Mouse (Mus musculus) erythroblast, embryonic 14.5 days (primary cell): ENCODE results near the gene Slc38a10. TPM values are rescaled to one million over a fixed set of nuclear protein-coding genes. Genes with fewer than 3 reads are reported as not detected.

ENCODE experiments used
- H3K27me3 ChIP-seq: 2 replicates; pipeline ENCODE4 v1.6.1; 2012; ENCODE audit warnings: inconsistent platforms; ENCODE audit not compliant: control insufficient read depth
- H3K36me3 ChIP-seq: 2 replicates; pipeline ENCODE4 v1.6.1; 2012; ENCODE audit warnings: mild to moderate bottlenecking, inconsistent platforms; ENCODE audit not compliant: control insufficient read depth
- H3K4me1 ChIP-seq: 2 replicates; pipeline ENCODE4 v1.6.1; 2012; ENCODE audit warnings: inconsistent platforms; ENCODE audit not compliant: control insufficient read depth
- H3K4me3 ChIP-seq: replicated peaks from 2 replicates; pipeline ENCODE3; 2012; ENCODE audit warnings: moderate library complexity, mild to moderate bottlenecking, inconsistent platforms
- H3K9me3 ChIP-seq: 2 replicates; pipeline ENCODE4 v1.6.1; 2012; ENCODE audit warnings: low read length, inconsistent platforms, mixed read lengths; ENCODE audit not compliant: control insufficient read depth
- GATA1 ChIP-seq: IDR thresholded peaks from 2 replicates; pipeline ENCODE4 v1.6.1; 2012; ENCODE audit warnings: low read length, inconsistent platforms, mixed read lengths
- TAL1 ChIP-seq: IDR thresholded peaks from 3 replicates; pipeline ENCODE4 v1.6.1; 2012; ENCODE audit warnings: low read length, inconsistent platforms, mixed read lengths
- polyA plus RNA-seq: library from polyadenylated mRNA; stranded (reverse); fragments of >175 nt; gene quantifications from 2 replicates; pipeline ENCODE4 v1.2.3, GENCODE M21; 2012

Slc38a10 gene
- polyA plus RNA-seq: 6.1 and 6.2 TPM in 2 replicates

DNA sequence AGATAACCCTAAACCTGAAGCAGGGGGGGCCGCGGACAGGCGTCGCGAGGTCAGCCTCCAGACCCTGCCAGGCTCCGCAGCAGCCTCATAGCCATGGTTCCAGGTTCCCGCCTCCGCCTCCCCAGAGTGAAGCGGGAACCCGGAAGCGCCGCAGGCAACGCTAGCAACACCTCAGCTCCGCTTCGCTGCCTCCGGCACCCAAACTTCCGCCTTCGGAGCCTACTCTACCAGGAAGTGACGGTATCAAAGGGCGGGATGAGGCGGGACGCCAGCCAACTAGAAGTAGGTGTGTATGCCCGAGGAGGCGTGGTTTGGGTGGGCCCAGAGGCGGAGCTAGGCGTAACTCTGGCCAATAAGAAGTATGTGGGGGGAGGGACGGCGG lies at the start of gene Slc38a10:
Slc38a10 (minus strand) TSS at position 234 of the 382 bp plus-strand sequence.
- Histone ChIP-seq H3K36me3 (peaks cover 24% of the 10 kb centered on the region), H3K4me1 (peaks cover 47% of the 10 kb centered on the region), H3K4me3 (peak within 1 kb of the TSS; percentile 100), H3K9me3 (peaks cover 3% of the 10 kb centered on the region; the same call in 1 of the 2 replicates), H3K27me3 (no peaks in the 10 kb centered on the region)
- TF ChIP-seq GATA1 (no peak), TAL1 (no peak)

DNA sequence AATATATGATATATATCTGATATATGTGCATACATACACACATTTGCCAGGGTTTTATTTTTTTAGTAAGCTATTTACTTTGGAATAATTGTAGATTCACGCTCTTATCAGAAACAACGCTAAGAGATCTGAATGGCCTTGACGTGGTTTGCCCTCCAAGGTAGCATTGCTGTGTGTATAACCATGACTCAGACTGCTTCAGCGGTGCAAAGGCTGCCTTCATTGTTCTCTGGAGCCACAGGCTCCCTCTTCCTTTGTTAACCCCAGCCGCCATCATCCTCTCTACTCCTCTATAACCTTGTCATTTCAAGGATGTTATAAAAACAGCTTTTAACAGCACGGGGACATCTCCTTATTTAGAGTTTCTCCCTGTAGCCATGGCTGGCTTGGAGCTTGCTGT lies 49.5 kb upstream of the Slc38a10 start:
- Histone ChIP-seq H3K36me3 (no peaks in the 10 kb centered on the region), H3K4me1 (no peaks in the 10 kb centered on the region), H3K27me3 (peaks cover 22% of the 10 kb centered on the region), H3K4me3 (no peak overlapping the region), H3K9me3 (no peaks in the 10 kb centered on the region)
- TF ChIP-seq GATA1 (no peak), TAL1 (no peak)

DNA sequence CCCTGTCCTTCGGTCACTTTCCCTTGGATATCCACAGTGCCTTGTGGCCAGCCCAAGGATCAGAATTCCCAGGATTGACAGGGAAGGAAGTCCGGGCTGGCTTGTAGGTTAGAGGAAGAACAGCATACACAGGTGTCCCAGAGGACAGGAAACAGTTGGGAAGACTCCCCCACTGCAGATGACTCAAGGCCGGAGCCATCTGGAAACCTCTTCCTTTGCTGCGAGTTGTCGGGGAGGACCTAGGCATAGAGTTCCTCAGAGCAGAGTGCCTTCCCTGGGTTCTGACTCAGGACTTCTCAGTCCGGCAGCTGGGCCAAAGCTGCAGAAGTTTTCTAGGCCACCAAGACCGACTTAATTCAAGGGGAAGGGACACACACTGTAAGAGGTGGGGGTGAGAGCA lies 48.6 kb upstream of the Slc38a10 start:
- TF ChIP-seq TAL1 (no peak), GATA1 (no peak)
- no peak overlapping the region for H3K4me3 ChIP-seq
- no peaks in the 10 kb centered on the region for H3K9me3 ChIP-seq
- no peaks in the 10 kb centered on the region for H3K4me1 ChIP-seq
- no peaks in the 10 kb centered on the region for H3K36me3 ChIP-seq
- peaks cover 22% of the 10 kb centered on the region for H3K27me3 ChIP-seq

DNA sequence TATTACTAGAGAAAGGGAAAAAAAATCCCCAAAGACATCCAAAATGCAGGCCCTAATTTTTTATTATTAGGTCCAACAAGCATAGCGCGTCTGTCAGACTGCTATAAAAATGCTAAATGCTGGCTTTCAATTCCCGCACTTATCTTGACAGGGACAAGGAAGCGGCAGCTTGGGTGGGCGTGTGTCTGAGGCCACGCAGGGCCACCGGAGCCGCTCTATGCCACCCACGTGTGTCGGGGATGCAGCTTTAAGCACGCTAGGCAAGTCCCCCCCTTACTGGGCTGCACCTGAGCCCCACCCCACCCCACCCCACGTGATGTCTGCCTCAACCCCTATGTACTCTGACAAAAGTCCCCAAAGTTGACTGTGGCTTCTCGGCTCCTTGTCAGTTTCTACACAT lies 47.7 kb upstream of the Slc38a10 start:
- Histone ChIP-seq H3K36me3 (no peaks in the 10 kb centered on the region), H3K4me3 (no peak overlapping the region), H3K4me1 (no peaks in the 10 kb centered on the region), H3K27me3 (peaks cover 22% of the 10 kb centered on the region), H3K9me3 (no peaks in the 10 kb centered on the region)
- TF ChIP-seq GATA1 (no peak), TAL1 (no peak)

DNA sequence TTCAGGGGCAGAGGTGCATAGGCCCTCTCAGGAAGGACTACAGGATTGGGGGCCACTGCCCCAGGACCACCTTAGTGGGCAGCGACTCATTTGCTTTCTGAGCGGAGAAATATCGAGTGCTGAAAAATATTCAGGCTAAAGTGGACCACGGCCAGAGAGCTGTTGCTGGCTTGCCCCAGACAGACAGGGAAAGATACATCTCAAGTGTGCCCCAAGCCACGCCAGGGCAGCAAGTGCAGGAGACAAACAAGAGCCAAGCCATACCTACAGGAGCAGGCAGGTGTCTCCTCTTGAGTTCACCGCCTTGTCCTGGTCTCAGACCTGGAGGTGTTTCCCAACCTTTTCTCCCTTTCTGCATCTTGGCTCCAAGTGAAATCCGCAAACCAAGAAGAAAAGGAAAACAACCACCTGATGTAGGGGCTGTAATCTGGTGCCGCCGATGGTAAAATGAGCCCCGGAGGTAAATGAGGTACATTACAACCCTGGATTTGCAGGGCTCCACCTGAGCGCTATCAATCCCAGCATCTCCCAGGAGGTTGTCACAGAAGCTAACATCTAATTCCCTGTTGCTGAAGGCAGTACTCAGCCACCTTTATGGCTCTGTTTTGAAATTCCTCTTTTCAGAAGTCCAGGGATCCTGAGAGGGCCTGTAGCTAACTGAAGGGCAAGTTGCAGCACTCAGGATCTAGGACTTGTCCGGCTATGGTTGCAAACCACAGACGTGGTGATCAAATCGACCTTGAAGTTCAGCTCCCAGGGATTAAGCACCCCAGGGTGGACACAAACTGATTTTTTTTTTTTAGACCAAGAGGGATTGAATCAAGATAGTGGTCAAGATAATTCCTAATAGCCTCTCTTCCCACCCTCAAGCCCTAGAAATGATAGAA lies 39.6 kb upstream of the Slc38a10 start:
- peak overlapping the region; percentile 59 for H3K4me3 ChIP-seq
- H3K27me3 ChIP-seq: peaks cover 66% of the 10 kb centered on the region
- H3K4me1 ChIP-seq: peaks cover 18% of the 10 kb centered on the region
- peaks cover 2% of the 10 kb centered on the region; the same call in 1 of the 2 replicates for H3K9me3 ChIP-seq
- TF ChIP-seq GATA1 (no peak), TAL1 (no peak)
- H3K36me3 ChIP-seq: no peaks in the 10 kb centered on the region

DNA sequence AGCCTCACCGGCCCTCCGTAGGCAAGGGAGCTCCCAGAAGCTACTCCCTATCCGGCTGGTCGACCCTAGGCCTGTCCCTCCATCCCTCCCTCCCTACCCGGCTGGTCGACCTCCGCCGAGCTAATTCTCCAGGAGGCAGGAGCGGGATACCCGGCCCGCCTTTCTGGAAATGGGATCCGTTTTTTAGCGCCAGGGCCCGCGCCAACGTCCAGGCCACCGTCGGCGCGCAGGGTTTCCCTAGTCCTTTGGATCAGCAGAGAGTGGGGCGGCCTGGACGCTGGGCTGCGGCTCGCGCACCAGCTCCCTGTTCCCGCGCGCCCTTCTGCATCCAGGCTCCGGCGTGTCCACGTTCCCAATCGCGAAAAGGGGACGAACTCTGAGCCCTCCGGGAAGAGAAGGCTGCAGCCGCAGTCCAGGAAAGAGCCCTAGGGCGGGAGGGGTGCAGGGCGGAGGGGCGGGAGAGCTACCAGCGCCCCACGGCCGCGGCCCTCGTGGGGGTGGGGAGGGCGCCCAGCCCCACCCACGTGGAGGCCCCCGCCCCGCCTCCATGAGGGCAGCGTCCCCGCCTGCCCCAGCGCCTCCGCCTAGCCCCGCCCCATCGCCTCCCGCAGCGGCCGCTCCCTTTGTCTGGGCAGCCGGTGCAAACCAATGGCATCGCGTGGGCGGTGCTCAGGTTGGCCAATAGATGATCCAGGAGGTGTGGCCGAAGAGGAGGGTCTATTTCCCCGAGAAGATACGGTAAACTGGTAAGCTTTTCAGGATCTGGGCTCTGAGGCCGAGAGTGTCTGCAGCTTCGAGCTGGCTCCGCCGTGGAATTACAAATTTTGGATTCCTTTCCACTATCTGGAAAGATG lies 38.5 kb upstream of the Slc38a10 start:
- Histone ChIP-seq H3K36me3 (no peaks in the 10 kb centered on the region), H3K4me3 (peak overlapping the region; percentile 59), H3K4me1 (peaks cover 18% of the 10 kb centered on the region), H3K27me3 (peaks cover 76% of the 10 kb centered on the region), H3K9me3 (peaks cover 2% of the 10 kb centered on the region; the same call in 1 of the 2 replicates)
- TF ChIP-seq GATA1: no peak
- no peak for TF ChIP-seq TAL1

DNA sequence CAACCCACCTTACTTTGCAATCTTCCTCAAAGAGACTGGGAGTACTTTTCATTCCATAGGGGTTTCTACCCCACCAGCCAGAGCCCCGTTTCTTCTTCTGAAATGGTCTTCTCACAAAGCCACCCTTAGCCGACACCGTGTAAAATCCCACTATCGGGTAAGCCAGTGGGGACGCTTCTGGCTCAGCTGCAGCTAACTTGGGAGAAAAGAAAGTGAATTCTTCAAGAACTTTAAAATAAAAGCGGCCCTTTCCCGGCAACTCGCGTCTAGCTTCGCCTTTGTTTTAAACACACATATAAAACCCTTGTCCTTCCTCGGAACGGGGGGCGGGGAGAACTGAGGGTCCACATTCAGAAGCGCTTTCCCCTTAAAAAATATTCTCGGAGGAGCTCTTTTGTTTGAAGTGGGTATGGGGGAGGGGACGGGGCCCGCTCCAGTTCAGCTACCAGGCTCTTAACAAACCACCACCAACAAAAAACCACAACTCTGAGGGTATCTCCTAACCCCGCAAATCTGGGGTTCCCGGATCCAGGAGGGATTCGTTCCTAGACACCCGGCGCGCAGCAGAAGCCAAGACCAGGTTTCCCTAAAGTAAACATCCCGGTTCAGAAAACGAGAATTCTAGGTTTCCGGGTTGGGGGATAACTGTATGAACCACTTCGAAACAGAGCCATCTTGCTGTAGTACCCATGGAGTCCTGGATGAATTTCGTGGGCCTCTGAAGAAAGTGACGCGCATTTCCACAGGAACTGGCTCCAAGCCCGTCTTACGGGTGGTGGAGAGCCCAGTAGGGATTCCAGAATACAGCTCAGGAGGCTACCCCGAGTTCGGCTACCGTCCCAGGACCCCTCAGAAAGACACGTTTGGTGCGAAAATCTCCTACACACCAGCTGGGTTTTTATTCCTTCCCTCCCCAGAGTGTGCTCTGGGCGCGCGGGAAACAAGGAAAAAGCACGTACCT lies 37.6 kb upstream of the Slc38a10 start:
- TF ChIP-seq GATA1 (no peak), TAL1 (no peak)
- peaks cover 86% of the 10 kb centered on the region for H3K27me3 ChIP-seq
- peaks cover 2% of the 10 kb centered on the region; the same call in 1 of the 2 replicates for H3K9me3 ChIP-seq
- peaks cover 18% of the 10 kb centered on the region for H3K4me1 ChIP-seq
- no peaks in the 10 kb centered on the region for H3K36me3 ChIP-seq
- peak overlapping the region; percentile 59 for H3K4me3 ChIP-seq

DNA sequence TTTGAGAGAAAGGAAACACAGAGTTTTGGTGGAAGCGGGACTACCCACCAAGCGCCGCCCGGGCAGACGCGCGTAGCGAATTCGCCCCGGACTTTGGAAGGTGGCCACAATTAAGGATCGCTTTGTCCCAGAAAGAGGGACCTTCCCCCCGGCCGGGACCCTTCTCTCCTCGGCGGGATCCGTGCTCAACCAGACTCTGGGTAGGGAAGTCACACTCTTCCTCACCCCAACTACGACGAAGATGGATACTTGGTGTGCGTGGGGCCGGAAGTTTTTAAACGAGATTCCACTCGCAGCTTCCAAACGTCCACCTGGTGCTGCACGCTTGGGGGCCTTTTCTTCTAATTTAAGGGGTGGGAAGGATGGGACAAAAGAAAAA lies 36.9 kb upstream of the Slc38a10 start:
- Histone ChIP-seq H3K36me3 (no peaks in the 10 kb centered on the region), H3K4me3 (peak overlapping the region; percentile 59), H3K27me3 (peaks cover 92% of the 10 kb centered on the region), H3K9me3 (peaks cover 2% of the 10 kb centered on the region; the same call in 1 of the 2 replicates), H3K4me1 (peaks cover 18% of the 10 kb centered on the region)
- TF ChIP-seq GATA1: no peak
- TF ChIP-seq TAL1: no peak
